Mouse (Mus musculus) kidney, embryonic 16.5 days (tissue): Measurements from ENCODE around the gene Gm38392. TPM values are rescaled to one million over a fixed set of nuclear protein-coding genes. Genes with fewer than 3 reads are reported as not detected.

Source experiments
- ATAC-seq: fragments of 200-750 bp; cut with Nextera tagmentation; 2 replicates; pipeline ENCODE4 v1.8.0; 2017; ENCODE audit warnings: moderate TSS enrichment; ENCODE audit not compliant: low FRiP score, low TSS enrichment
- H3K27ac ChIP-seq: fragments of 300-500 bp; sonication (generic); 2 replicates; pipeline ENCODE4 v1.5.1; 2014; ENCODE audit warnings: low read length
- H3K27me3 ChIP-seq: fragments of 300-500 bp; sonication (generic); 2 replicates; pipeline ENCODE4 v1.6.1; 2014; ENCODE audit warnings: low read length, control low read depth, mixed read lengths; ENCODE audit not compliant: insufficient read depth
- H3K36me3 ChIP-seq: fragments of 300-500 bp; sonication (generic); 2 replicates; pipeline ENCODE4 v1.6.1; 2014; ENCODE audit warnings: low read length, control low read depth, mixed read lengths; ENCODE audit not compliant: insufficient read depth
- H3K4me1 ChIP-seq: fragments of 300-500 bp; sonication (generic); 2 replicates; pipeline ENCODE4 v1.6.1; 2014; ENCODE audit warnings: low read length, control low read depth, mixed read lengths; ENCODE audit not compliant: insufficient read depth
- H3K4me2 ChIP-seq: fragments of 300-500 bp; sonication (generic); replicated peaks from 2 replicates; pipeline ENCODE4 v1.6.1; 2014; ENCODE audit warnings: low read depth, low read length
- H3K4me3 ChIP-seq: fragments of 300-500 bp; sonication (generic); 2 replicates; pipeline ENCODE4 v1.5.1; 2014; ENCODE audit warnings: mild to moderate bottlenecking, low read length
- H3K9ac ChIP-seq: fragments of 300-500 bp; sonication (generic); replicated peaks from 2 replicates; pipeline ENCODE4 v1.6.1; 2014; ENCODE audit warnings: low read length
- H3K9me3 ChIP-seq: fragments of 300-500 bp; sonication (generic); 2 replicates; pipeline ENCODE4 v1.6.1; 2016; ENCODE audit warnings: low read length, control low read depth
- WGBS: fragments of 180-500 bp; shearing (Covaris S2); extraction: QIAGEN DNeasy Blood & Tissue Kit; methylation state at CpG from one replicate; pipeline ENCODE4 v1.1.7; 2014; 5-methylcytosine and 5-hydroxymethylcytosine counted together
- polyA plus RNA-seq: library from polyadenylated mRNA; unstranded; fragments of >200 nt; fragmentation: Nextera tagmentation; extraction: Ambion mirVana; gene quantifications from 2 replicates; pipeline ENCODE4 v1.2.1, GENCODE M21; 2015

The Gm38392 gene
- polyA plus RNA-seq, 1 experiment from 2014 or later: 2.2 TPM

GRCm38 (mm10) chr3:88212356-88212755 lies 74.7 kb downstream of the Gm38392 start:
- H3K27ac ChIP-seq: no peak overlapping the region
- H3K36me3 ChIP-seq: no peaks in the 10 kb centered on the region
- no peak for ATAC-seq
- H3K9ac ChIP-seq: no peak overlapping the region
- no peak overlapping the region for H3K4me2 ChIP-seq
- H3K4me1 ChIP-seq: peaks cover 16% of the 10 kb centered on the region
- H3K27me3 ChIP-seq: peaks cover 99% of the 10 kb centered on the region
- WGBS: 3% methylated on average over 1 of the region's 1 CpGs
- no peaks in the 10 kb centered on the region; the same call in 1 of the 2 replicates for H3K9me3 ChIP-seq
- H3K4me3 ChIP-seq: no peak overlapping the region

DNA sequence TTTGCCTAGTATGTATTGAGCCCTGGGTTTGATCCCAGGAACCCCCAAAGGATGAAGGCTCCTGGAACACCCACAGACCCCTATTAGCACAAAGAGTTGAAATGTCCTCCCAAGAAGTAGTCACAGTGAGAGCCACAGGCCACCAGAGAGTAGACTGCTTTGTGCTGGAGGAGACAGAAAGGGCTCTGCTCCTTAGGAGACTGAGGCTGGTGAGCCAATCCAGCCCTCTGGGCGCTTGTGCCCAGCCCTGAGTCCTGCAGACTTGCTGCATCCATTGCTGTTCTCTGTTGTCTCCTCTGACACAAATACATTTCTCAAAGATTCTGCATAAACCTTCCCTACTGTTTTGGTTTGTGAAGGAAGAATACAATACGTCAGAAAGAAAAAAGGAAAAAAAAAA lies 76.1 kb downstream of the Gm38392 start:
- 9% methylated on average over 2 of the region's 2 CpGs for WGBS
- H3K36me3 ChIP-seq: no peaks in the 10 kb centered on the region
- ATAC-seq: no peak
- no peaks in the 10 kb centered on the region; the same call in 1 of the 2 replicates for H3K9me3 ChIP-seq
- H3K9ac ChIP-seq: no peak overlapping the region
- no peak overlapping the region for H3K4me2 ChIP-seq
- peaks cover 99% of the 10 kb centered on the region for H3K27me3 ChIP-seq
- H3K4me3 ChIP-seq: no peak overlapping the region
- no peak overlapping the region for H3K27ac ChIP-seq
- H3K4me1 ChIP-seq: peaks cover 16% of the 10 kb centered on the region

DNA sequence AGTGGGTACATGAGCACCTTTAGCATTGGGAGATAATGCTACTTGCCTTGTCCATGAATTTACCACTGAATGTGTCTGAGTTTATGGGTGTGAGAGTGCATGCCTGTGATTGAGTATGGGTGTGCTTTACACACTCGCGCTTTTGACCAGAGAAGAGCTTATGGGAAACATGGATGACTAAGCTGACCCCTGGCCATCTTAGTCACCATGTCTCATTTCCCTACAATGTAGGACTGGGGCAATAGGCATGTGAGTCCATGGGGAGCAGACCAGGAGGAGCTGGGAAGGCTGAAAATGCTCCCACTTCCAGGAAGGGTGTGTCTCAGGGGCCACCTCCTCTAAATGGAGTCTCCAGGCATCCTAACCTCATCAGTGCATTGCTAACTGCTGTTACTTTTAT lies 76.9 kb downstream of the Gm38392 start:
- 13% methylated on average over 2 of the region's 2 CpGs for WGBS
- no peak for ATAC-seq
- H3K36me3 ChIP-seq: no peaks in the 10 kb centered on the region

GRCm38 (mm10) chr3:88209306-88209705 lies 77.7 kb downstream of the Gm38392 start:
- 1% methylated on average over 6 of the region's 6 CpGs for WGBS
- no peak for ATAC-seq

More for the DNA sequence above, 76.9 kb downstream of the Gm38392 start:
- Histone ChIP-seq H3K4me2 (no peak overlapping the region), H3K4me1 (peaks cover 9% of the 10 kb centered on the region), H3K9ac (no peak overlapping the region), H3K4me3 (no peak overlapping the region), H3K9me3 (no peaks in the 10 kb centered on the region; the same call in 1 of the 2 replicates), H3K27ac (no peak overlapping the region), H3K27me3 (peaks cover 99% of the 10 kb centered on the region)

GRCm38 (mm10) chr3:88208226-88208720 lies 78.7 kb downstream of the Gm38392 start:
- Histone ChIP-seq H3K36me3 (no peaks in the 10 kb centered on the region), H3K9ac (no peak overlapping the region), H3K4me1 (no peaks in the 10 kb centered on the region), H3K9me3 (no peaks in the 10 kb centered on the region), H3K4me2 (no peak overlapping the region), H3K4me3 (no peak overlapping the region), H3K27ac (no peak overlapping the region), H3K27me3 (peaks cover 99% of the 10 kb centered on the region)
- 7% methylated on average over 3 of the region's 3 CpGs for WGBS
- no peak for ATAC-seq

More at GRCm38 (mm10) chr3:88209306-88209705, 77.7 kb downstream of the Gm38392 start:
- peaks cover 99% of the 10 kb centered on the region for H3K27me3 ChIP-seq
- H3K4me2 ChIP-seq: no peak overlapping the region
- no peak overlapping the region for H3K27ac ChIP-seq
- peaks cover 1% of the 10 kb centered on the region; the same call in 1 of the 2 replicates for H3K4me1 ChIP-seq
- H3K4me3 ChIP-seq: no peak overlapping the region
- no peaks in the 10 kb centered on the region for H3K36me3 ChIP-seq
- no peaks in the 10 kb centered on the region; the same call in 1 of the 2 replicates for H3K9me3 ChIP-seq
- no peak overlapping the region for H3K9ac ChIP-seq

DNA sequence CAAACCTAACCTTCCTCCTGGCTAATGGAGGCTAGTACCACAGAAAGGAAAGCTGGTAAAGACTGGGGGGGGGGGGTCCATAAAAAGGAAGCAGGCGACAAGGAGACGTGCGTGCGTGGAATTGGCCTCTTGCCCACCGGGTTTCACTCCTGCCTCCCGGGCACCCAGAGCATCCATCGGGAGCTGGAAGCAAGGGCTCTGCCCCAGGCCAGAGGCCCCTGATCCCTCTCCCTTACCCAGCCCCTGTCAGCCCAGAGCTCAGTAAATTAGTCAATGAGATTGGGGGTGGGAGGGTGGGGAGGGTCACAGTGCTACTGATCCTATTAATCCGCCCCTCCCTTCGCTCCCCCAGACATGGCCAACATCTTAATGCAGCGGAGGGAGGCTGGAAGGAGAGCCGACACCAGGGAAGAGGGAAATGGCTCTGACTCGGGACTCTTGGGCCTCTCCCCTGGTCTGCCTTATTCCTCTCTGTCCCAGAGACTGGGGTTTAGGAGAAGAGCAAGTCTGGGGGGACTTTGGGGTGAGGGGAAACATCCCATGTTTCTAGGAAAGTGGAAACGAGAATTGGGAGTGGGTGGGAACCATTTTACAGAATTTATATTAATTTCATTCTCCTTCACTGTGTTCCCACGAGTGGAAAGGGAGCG lies 79.4 kb downstream of the Gm38392 start:
- Histone ChIP-seq H3K4me3 (no peak overlapping the region), H3K4me2 (no peak overlapping the region), H3K9me3 (no peaks in the 10 kb centered on the region), H3K4me1 (no peaks in the 10 kb centered on the region), H3K9ac (no peak overlapping the region), H3K27me3 (peaks cover 99% of the 10 kb centered on the region), H3K36me3 (no peaks in the 10 kb centered on the region), H3K27ac (no peak overlapping the region)
- ATAC-seq: no peak
- 2% methylated on average over 13 of the region's 15 CpGs for WGBS

GRCm38 (mm10) chr3:88206901-88207371 lies 80.1 kb downstream of the Gm38392 start:
- no peak overlapping the region for H3K9ac ChIP-seq
- 1% methylated on average over 14 of the region's 14 CpGs for WGBS

DNA sequence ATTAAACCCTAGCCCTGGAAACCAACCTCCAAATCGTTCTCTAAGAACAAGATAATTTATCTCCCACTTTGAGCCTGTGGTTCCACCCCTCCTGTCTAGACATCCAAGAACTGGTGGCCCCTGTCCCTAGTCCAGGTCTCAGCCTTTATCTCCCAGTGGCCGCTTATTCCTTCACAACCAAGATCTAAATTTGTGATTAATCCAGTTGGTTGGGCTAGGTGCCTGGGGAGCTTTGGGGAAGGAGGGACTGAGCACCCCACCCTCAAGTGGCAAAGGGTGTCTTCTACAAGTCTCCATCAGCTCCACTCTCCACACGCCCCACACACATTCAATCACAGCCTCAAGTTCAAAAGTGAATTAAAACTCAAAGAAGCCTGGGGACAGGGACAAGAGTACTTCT lies 80.5 kb downstream of the Gm38392 start:
- H3K9ac ChIP-seq: no peak overlapping the region
- H3K9me3 ChIP-seq: no peaks in the 10 kb centered on the region
- H3K27me3 ChIP-seq: peaks cover 99% of the 10 kb centered on the region
- no peak overlapping the region for H3K4me2 ChIP-seq
- H3K4me1 ChIP-seq: no peaks in the 10 kb centered on the region
- H3K4me3 ChIP-seq: no peak overlapping the region
- H3K36me3 ChIP-seq: no peaks in the 10 kb centered on the region
- H3K27ac ChIP-seq: no peak overlapping the region
- ATAC-seq: no peak
- WGBS: 3% methylated on average over 3 of the region's 3 CpGs

More at GRCm38 (mm10) chr3:88206901-88207371, 80.1 kb downstream of the Gm38392 start:
- H3K9me3 ChIP-seq: no peaks in the 10 kb centered on the region
- no peaks in the 10 kb centered on the region for H3K36me3 ChIP-seq
- no peak for ATAC-seq
- peaks cover 99% of the 10 kb centered on the region for H3K27me3 ChIP-seq
- H3K27ac ChIP-seq: no peak overlapping the region
- H3K4me3 ChIP-seq: no peak overlapping the region
- no peaks in the 10 kb centered on the region for H3K4me1 ChIP-seq
- H3K4me2 ChIP-seq: no peak overlapping the region

- H3K36me3 ChIP-seq: no peaks in the 10 kb centered on the region
- H3K9me3 ChIP-seq: no peaks in the 10 kb centered on the region
- ATAC-seq: no peak
- peaks cover 100% of the 10 kb centered on the region for H3K27me3 ChIP-seq
- H3K9ac ChIP-seq: no peak overlapping the region
- 5% methylated on average over 8 of the region's 8 CpGs for WGBS
- H3K4me1 ChIP-seq: peaks cover 3% of the 10 kb centered on the region; the same call in 1 of the 2 replicates
- H3K4me2 ChIP-seq: no peak overlapping the region
- no peak overlapping the region for H3K27ac ChIP-seq
- no peak overlapping the region for H3K4me3 ChIP-seq
These were observed 81.2 kb downstream of the Gm38392 start for GRCm38 (mm10) chr3:88205563-88206491.
